Mouse (Mus musculus) forebrain, embryonic 11.5 days (tissue): ENCODE results near the gene Gm19426. TPM values are rescaled to one million over a fixed set of nuclear protein-coding genes. Genes with fewer than 3 reads are reported as not detected.
"Not testable (repeated sequence)": the region's sequence is repeated elsewhere in the genome, so short reads cannot be mapped to it uniquely, and the experiment has no call there.

Experiments used
- ATAC-seq: fragments of 200-750 bp; cut with Nextera tagmentation; replicated peaks from 2 replicates; pipeline ENCODE4 v1.8.0; 2017; ENCODE audit warnings: moderate TSS enrichment; ENCODE audit not compliant: low FRiP score
- DNase-seq: peaks from one replicate; pipeline ENCODE4 v3.0.0-alpha.2; 2017; ENCODE audit warnings: low spot score
- H3K27ac ChIP-seq: fragments of 300-500 bp; sonication (generic); 2 replicates; pipeline ENCODE4 v1.5.1; 2014; ENCODE audit warnings: low read depth, low read length
- H3K27me3 ChIP-seq: fragments of 300-500 bp; sonication (generic); 2 replicates; pipeline ENCODE4 v1.6.1; 2014; ENCODE audit warnings: mild to moderate bottlenecking, low read length, mixed read lengths; ENCODE audit not compliant: control insufficient read depth, insufficient read depth
- H3K36me3 ChIP-seq: fragments of 300-500 bp; sonication (generic); 2 replicates; pipeline ENCODE4 v1.6.1; 2014; ENCODE audit warnings: mild to moderate bottlenecking, low read length, moderate library complexity, mixed read lengths; ENCODE audit not compliant: control insufficient read depth, insufficient read depth
- H3K4me1 ChIP-seq: fragments of 300-500 bp; sonication (generic); replicated peaks from 2 replicates; pipeline ENCODE4 v1.6.1; 2014; ENCODE audit warnings: low read length, mixed read lengths; ENCODE audit not compliant: control insufficient read depth, insufficient read depth
- H3K4me2 ChIP-seq: fragments of 300-500 bp; sonication (generic); 2 replicates; pipeline ENCODE4 v1.6.1; 2014; ENCODE audit warnings: low read depth, mild to moderate bottlenecking, low read length, moderate library complexity, mixed read lengths; ENCODE audit not compliant: severe bottlenecking
- H3K4me3 ChIP-seq: fragments of 300-500 bp; sonication (generic); 2 replicates; pipeline ENCODE4 v1.5.1; 2014; ENCODE audit warnings: low read depth, low read length
- H3K9ac ChIP-seq: fragments of 300-500 bp; sonication (generic); 2 replicates; pipeline ENCODE4 v1.6.1; 2014; ENCODE audit warnings: low read length
- H3K9me3 ChIP-seq: fragments of 300-500 bp; sonication (generic); 2 replicates; pipeline ENCODE4 v1.6.1; 2016; ENCODE audit warnings: low read length, mixed read lengths; ENCODE audit not compliant: control insufficient read depth
- WGBS: fragments of 180-500 bp; shearing (Covaris S2); extraction: QIAGEN DNeasy Blood & Tissue Kit; methylation state at CpG from one replicate; pipeline ENCODE4 v1.1.7; 2014; 5-methylcytosine and 5-hydroxymethylcytosine counted together
- polyA plus RNA-seq: library from polyadenylated mRNA; unstranded; fragments of >200 nt; fragmentation: Nextera tagmentation; extraction: Ambion mirVana; gene quantifications from 2 replicates; pipeline ENCODE4 v1.2.1, GENCODE M21; 2014

The Gm19426 gene
- polyA plus RNA-seq, 1 experiment from 2014 or later = 4.3 TPM

DNA sequence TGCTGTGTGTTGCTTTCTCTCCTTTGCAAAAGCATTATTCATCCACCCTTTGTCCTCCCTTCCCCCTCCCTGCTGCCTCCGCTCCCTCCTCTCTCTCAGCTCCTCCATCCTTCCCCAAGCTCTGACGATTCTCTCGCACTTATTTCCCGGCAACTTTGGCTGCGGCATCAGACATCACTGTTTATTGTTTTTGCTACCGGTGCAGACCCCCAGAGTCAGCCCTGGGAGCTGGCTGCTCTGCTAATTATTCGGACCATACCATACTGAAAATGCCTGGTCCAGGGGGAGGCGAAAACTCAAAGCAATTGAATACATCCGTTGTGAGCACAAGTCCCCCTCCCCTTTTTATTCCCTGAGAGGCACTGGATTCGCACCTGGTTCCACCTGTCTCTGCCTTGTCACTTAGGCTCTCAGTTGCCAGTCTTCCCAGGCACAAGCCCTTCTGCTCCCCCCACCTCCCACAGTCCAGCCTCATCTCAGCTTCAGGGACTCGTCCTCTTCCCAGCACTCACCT lies 9.0 kb downstream of the Gm19426 start:
- no peaks in the 10 kb centered on the region for H3K27me3 ChIP-seq
- H3K4me3 ChIP-seq = peak overlapping the region; percentile 53
- peaks cover 50% of the 10 kb centered on the region for H3K4me1 ChIP-seq
- H3K27ac ChIP-seq = peak overlapping the region; percentile 59
- peak overlapping the region; percentile 77 for H3K4me2 ChIP-seq
- no peaks in the 10 kb centered on the region for H3K36me3 ChIP-seq
- WGBS = under 1% methylated on average over 11 of the region's 11 CpGs
- ATAC-seq (peak; percentile 40), DNase-seq (peak; percentile 70)
- H3K9ac ChIP-seq = peak overlapping the region; percentile 79
- no peaks in the 10 kb centered on the region for H3K9me3 ChIP-seq

DNA sequence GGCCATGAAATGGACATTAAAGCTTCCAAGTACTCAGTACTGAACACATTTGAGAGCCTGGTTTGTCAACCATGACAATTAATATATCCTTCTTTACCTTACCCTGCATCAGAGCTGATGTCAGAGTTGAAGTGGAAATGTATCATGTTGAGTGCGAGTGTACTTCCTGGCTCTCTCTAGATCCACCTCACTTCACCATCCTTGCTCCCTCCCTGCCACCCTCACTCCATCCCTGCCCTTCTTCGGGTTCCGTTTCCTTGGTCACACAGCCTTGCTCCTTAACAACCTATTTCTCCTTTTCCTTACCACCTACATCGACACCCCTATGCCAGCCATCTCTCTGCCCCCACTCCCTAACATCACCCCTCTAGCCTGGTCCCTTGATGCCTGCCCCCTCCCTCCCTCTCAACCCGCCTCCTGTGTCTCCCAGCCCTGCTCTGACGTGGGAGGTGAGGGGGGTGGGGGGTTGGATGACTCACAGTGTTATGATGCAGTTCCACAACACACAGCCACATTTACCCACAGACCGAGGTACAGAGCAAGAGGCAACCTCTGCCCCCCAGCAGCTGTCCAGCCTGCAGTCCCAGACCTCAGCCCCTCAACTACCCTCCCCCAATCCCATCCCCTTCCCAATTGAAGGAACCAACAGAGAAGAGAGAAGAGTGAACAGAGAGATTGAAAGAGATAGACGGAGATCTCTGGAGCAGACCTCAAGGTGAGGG lies 9.7 kb downstream of the Gm19426 start, which contains the start of gene Ypel4:
Gene Ypel4 (plus strand): TSS at position 480 of the 722 bp plus-strand sequence.
- Histone ChIP-seq H3K4me3 (peak within 1 kb of the TSS; percentile 53), H3K4me1 (peaks cover 45% of the 10 kb centered on the region), H3K27ac (peak within 1 kb of the TSS; percentile 59), H3K36me3 (no peaks in the 10 kb centered on the region), H3K27me3 (no peaks in the 10 kb centered on the region), H3K4me2 (peak within 1 kb of the TSS; percentile 77), H3K9ac (peak within 1 kb of the TSS; percentile 79), H3K9me3 (no peaks in the 10 kb centered on the region)
- ATAC-seq (peak; percentile 55), DNase-seq (peak; percentile 74)
- 4% methylated on average over 8 of the region's 8 CpGs for WGBS

DNA sequence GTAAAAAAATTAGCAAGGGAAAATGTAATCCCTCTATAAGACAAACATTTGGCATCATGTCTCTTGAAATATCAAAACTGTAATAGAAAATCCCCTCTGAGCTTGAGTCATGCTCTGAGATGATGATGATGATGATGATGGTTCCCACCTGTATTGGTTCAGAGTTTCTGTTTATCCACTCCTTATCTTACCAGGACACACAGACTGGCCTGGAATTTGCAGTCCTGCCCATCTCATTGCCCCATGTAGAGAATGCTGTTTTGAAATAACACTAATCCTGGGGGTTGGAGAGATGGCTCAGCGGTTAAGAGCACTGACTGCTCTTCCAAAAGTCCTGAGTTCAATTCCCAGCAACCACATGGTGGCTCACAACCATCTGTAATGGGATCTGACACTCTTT lies 11.1 kb downstream of the Gm19426 start:
- WGBS = 86% methylated on average over 1 of the region's 1 CpGs

DNA sequence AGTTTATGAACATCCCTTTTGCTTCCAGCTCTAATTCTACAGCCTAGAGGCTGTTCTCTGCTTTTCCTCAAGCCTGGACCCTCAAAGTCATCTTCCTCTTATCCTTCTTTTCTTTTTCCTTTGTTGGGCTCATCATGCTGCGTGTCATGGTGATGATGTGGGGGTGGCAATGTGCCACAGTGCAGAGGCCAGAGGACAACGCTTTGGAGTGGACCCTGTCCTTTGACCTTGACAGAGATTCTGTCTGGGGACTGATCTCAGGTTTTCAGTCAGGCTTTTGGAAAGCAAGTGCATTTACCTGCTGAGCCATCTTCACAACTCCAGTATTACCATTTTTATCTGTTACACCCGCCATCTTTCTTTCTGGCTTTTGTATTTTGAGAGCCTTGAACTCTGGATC lies 12.2 kb downstream of the Gm19426 start:
- ATAC-seq = no peak
- Histone ChIP-seq H3K9ac (no peak overlapping the region), H3K27me3 (no peaks in the 10 kb centered on the region), H3K9me3 (no peaks in the 10 kb centered on the region), H3K27ac (no peak overlapping the region), H3K4me2 (no peak overlapping the region), H3K4me3 (no peak overlapping the region), H3K4me1 (peaks cover 22% of the 10 kb centered on the region), H3K36me3 (no peaks in the 10 kb centered on the region)
- DNase-seq = no peak
- WGBS = 83% methylated on average over 3 of the region's 3 CpGs

More for the DNA sequence above, 11.1 kb downstream of the Gm19426 start:
- Histone ChIP-seq H3K9ac (no peak overlapping the region), H3K4me1 (peaks cover 33% of the 10 kb centered on the region), H3K4me3 (no peak overlapping the region), H3K4me2 (no peak overlapping the region), H3K36me3 (no peaks in the 10 kb centered on the region), H3K27me3 (no peaks in the 10 kb centered on the region), H3K9me3 (no peaks in the 10 kb centered on the region), H3K27ac (no peak overlapping the region)
- no peak for DNase-seq
- ATAC-seq = no peak

DNA sequence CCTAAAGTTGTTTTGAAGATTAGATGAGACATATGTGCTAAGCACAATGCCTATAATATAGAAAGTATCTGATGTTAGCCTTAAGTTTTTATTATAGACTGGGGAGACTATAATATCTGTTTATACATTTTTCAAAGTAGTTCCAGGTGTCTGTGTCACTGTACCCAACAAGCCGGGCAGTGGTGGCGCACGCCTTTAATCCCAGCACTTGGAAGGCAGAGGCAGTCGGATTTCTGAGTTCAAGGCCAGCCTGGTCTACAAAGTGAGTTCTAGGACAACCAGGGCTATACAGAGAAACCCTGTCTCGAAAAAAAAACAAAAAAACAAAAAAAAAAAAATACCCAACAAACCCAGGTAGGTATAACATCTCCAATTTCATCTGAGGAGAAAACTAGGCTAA lies 15.3 kb downstream of the Gm19426 start:
- WGBS = 82% methylated on average over 5 of the region's 5 CpGs
- not testable (repeated sequence) for H3K36me3 ChIP-seq, H3K9me3 ChIP-seq, H3K27me3 ChIP-seq, H3K4me1 ChIP-seq, H3K27ac ChIP-seq, H3K4me3 ChIP-seq, H3K4me2 ChIP-seq, H3K9ac ChIP-seq, ATAC-seq, DNase-seq

DNA sequence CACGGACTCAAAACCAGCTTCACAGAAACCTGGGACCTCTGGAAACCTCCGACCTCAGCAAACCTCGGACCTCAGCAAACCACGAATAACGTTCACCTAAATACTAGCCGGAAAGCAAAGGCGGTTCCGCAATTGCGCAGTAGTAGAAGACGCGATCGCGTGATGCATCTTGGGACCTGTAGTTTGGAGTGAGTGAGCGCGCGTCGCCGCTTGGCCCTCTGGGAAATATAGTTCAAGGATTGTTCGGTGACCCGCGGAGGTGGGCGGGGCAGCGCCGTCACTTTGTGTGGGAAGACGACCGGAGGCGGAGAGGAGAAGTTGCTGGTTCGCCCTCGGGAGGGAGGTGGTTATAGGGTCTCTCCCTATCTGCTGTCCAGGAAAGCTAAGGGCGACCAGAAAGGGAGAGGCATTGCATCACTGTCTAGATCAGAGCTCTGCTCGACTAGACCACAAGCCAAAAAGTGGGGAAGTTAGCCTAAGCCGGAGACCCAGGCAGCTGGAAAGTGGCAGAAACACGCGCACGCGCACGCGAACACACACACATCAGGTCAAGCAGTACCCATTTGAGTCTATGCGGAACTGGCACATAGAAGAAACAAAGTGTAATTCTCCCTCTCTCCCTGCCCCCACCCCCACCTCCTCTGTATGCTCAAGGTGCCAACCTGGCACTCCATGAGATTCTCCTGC lies 16.1 kb downstream of the Gm19426 start, which contains the start of gene Clp1:
Gene Clp1 (minus strand): TSS at position 179 of the 687 bp plus-strand sequence.
- H3K9ac ChIP-seq = peak within 1 kb of the TSS; percentile 57
- H3K4me1 ChIP-seq = no peaks in the 10 kb centered on the region; the same call in 1 of the 2 replicates
- no peaks in the 10 kb centered on the region for H3K9me3 ChIP-seq
- peak within 1 kb of the TSS; percentile 59 for H3K4me2 ChIP-seq
- H3K27ac ChIP-seq = peak within 1 kb of the TSS; percentile 61; the same call in 1 of the 2 replicates
- DNase-seq (peak; percentile 98), ATAC-seq (peak; percentile 96)
- no peaks in the 10 kb centered on the region for H3K27me3 ChIP-seq
- WGBS = under 1% methylated on average over 39 of the region's 39 CpGs
- H3K36me3 ChIP-seq = peaks cover 7% of the 10 kb centered on the region; the same call in 1 of the 2 replicates
- H3K4me3 ChIP-seq = peak within 1 kb of the TSS; percentile 52

DNA sequence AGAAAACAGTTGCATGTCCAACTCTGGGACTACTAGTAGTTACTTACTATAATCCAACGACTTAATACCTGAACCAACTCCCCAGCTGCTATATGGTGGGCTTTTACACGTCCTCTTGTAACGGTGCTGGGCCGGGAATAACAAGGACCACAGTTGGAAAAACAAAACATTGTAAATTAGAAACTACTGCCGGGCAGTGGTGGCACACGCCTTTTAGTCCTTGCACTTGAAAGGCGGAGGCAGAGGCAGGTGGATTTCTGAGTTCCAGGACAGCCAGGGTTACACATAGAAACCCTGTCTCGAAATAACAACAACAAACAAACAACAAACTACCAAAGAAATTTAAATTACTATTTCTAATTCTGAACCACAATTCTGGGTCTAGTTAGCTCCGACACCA lies 16.7 kb downstream of the Gm19426 start:
- Histone ChIP-seq H3K27me3 (no peaks in the 10 kb centered on the region), H3K4me3 (peak overlapping the region; percentile 52), H3K4me1 (no peaks in the 10 kb centered on the region; the same call in 1 of the 2 replicates), H3K27ac (no peak overlapping the region), H3K9ac (peak overlapping the region; percentile 57), H3K9me3 (no peaks in the 10 kb centered on the region), H3K36me3 (peaks cover 7% of the 10 kb centered on the region; the same call in 1 of the 2 replicates), H3K4me2 (peak overlapping the region; percentile 59)
- no peak for DNase-seq
- peak; percentile 25 for ATAC-seq
- 3% methylated on average over 9 of the region's 9 CpGs for WGBS

DNA sequence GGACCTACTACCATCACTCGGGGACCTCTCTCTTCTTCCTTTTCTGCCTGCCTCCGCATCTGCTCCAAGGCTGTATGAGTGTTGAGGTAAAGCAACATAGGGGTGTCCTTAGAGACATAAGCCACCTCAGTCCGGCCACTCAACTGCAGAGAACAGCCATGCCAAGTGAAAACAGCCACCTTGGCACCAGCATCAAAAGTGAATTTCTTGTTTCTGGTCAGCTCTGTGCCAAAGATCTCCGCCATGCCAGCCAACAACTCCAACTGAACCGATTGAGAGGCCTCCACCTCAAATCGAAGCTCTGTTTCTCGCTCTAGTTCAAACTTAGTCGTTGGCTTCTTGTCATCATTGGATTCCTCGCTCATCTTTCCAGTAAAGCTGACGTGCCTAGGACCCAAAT lies 17.7 kb downstream of the Gm19426 start:
- DNase-seq (no peak), ATAC-seq (no peak)
- H3K27me3 ChIP-seq = no peaks in the 10 kb centered on the region
- no peak overlapping the region for H3K4me2 ChIP-seq
- peaks cover 7% of the 10 kb centered on the region; the same call in 1 of the 2 replicates for H3K36me3 ChIP-seq
- no peak overlapping the region for H3K4me3 ChIP-seq
- no peaks in the 10 kb centered on the region for H3K9me3 ChIP-seq
- no peak overlapping the region for H3K27ac ChIP-seq
- no peaks in the 10 kb centered on the region; the same call in 1 of the 2 replicates for H3K4me1 ChIP-seq
- H3K9ac ChIP-seq = no peak overlapping the region
- WGBS = 94% methylated on average over 10 of the region's 10 CpGs
